Mouse (Mus musculus): Measurements from ENCODE around the gene Hes1. TPM values are rescaled to one million over a fixed set of nuclear protein-coding genes. Genes with fewer than 3 reads are reported as not detected.
"Not testable (repeated sequence)": the region's sequence is repeated elsewhere in the genome, so short reads cannot be mapped to it uniquely, and the experiment has no call there.

Gene Hes1
- polyA plus RNA-seq, 1 experiment: 0.19 TPM

- H3K36me3 ChIP-seq (ENCODE audit: control insufficient read depth): no peaks in the 10 kb centered on the region
- H3K9me3 ChIP-seq (ENCODE audit: control insufficient read depth, low read length): no peaks in the 10 kb centered on the region
- H3K27me3 ChIP-seq (ENCODE audit: control insufficient read depth): no peaks in the 10 kb centered on the region
- no peaks in the 10 kb centered on the region for H3K4me1 ChIP-seq (ENCODE audit: control insufficient read depth)
- TF ChIP-seq TAL1 (IDR thresholded peaks at IDR 0.05; ENCODE audit: low read length) (no peak), GATA1 (IDR thresholded peaks at IDR 0.05; ENCODE audit: low read length) (no peak)
- no peak overlapping the region for H3K4me3 ChIP-seq (replicated peaks)
These were observed 38.8 kb downstream of the Hes1 start for GRCm38 (mm10) chr16:30102982-30103381.

DNA sequence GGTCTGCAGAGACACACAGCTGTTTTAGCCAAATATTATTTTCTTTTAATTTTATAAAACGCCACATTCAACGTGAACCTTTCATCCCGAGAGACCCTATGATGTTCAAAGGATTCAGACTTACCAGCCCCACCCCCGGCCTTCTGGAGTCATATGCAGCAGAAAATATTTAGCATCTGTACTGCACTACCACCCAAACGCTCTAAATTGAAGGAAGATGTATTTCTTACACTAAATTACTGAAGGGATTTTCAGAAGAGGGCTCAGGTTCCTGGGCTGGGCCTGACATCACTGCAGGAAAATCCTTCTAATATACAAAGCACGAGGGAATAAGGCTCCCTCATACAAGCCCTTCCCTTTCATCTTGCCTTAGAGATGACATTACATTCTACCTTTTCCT is 39.3 kb downstream of the Hes1 start:
- Histone ChIP-seq H3K9me3 (ENCODE audit: control insufficient read depth, low read length) (no peaks in the 10 kb centered on the region), H3K4me3 (replicated peaks) (no peak overlapping the region), H3K27me3 (ENCODE audit: control insufficient read depth) (no peaks in the 10 kb centered on the region), H3K36me3 (ENCODE audit: control insufficient read depth) (no peaks in the 10 kb centered on the region), H3K4me1 (ENCODE audit: control insufficient read depth) (no peaks in the 10 kb centered on the region)
- no peak for TF ChIP-seq GATA1 (IDR thresholded peaks at IDR 0.05; ENCODE audit: low read length)
- TF ChIP-seq TAL1 (IDR thresholded peaks at IDR 0.05; ENCODE audit: low read length): no peak

GRCm38 (mm10) chr16:30104363-30104762 is 40.2 kb downstream of the Hes1 start:
- Histone ChIP-seq H3K9me3 (ENCODE audit: control insufficient read depth, low read length) (no peaks in the 10 kb centered on the region), H3K36me3 (ENCODE audit: control insufficient read depth) (no peaks in the 10 kb centered on the region), H3K27me3 (ENCODE audit: control insufficient read depth) (no peaks in the 10 kb centered on the region), H3K4me1 (ENCODE audit: control insufficient read depth) (no peaks in the 10 kb centered on the region), H3K4me3 (replicated peaks) (no peak overlapping the region)
- TF ChIP-seq GATA1 (IDR thresholded peaks at IDR 0.05; ENCODE audit: low read length): no peak
- TF ChIP-seq TAL1 (IDR thresholded peaks at IDR 0.05; ENCODE audit: low read length): no peak

GRCm38 (mm10) chr16:30105476-30105875 is 41.3 kb downstream of the Hes1 start:
- H3K9me3 ChIP-seq (ENCODE audit: control insufficient read depth, low read length): no peaks in the 10 kb centered on the region
- TF ChIP-seq TAL1 (IDR thresholded peaks at IDR 0.05; ENCODE audit: low read length) (no peak), GATA1 (IDR thresholded peaks at IDR 0.05; ENCODE audit: low read length) (no peak)

GRCm38 (mm10) chr16:30108167-30108566 is 44.0 kb downstream of the Hes1 start:
- H3K36me3 ChIP-seq (ENCODE audit: control insufficient read depth); H3K27me3 ChIP-seq (ENCODE audit: control insufficient read depth); H3K4me3 ChIP-seq (replicated peaks); H3K9me3 ChIP-seq (ENCODE audit: control insufficient read depth, low read length); H3K4me1 ChIP-seq (ENCODE audit: control insufficient read depth): not testable (repeated sequence)

More at GRCm38 (mm10) chr16:30105476-30105875, 41.3 kb downstream of the Hes1 start:
- no peak overlapping the region for H3K4me3 ChIP-seq (replicated peaks)
- H3K36me3 ChIP-seq (ENCODE audit: control insufficient read depth): no peaks in the 10 kb centered on the region
- H3K4me1 ChIP-seq (ENCODE audit: control insufficient read depth): no peaks in the 10 kb centered on the region
- no peaks in the 10 kb centered on the region for H3K27me3 ChIP-seq (ENCODE audit: control insufficient read depth)

- H3K9me3 ChIP-seq (ENCODE audit: control insufficient read depth, low read length): no peaks in the 10 kb centered on the region
- H3K27me3 ChIP-seq (ENCODE audit: control insufficient read depth): no peaks in the 10 kb centered on the region
- TF ChIP-seq GATA1 (IDR thresholded peaks at IDR 0.05; ENCODE audit: low read length) (no peak), TAL1 (IDR thresholded peaks at IDR 0.05; ENCODE audit: low read length) (no peak)
- no peaks in the 10 kb centered on the region for H3K4me1 ChIP-seq (ENCODE audit: control insufficient read depth)
- no peak overlapping the region for H3K4me3 ChIP-seq (replicated peaks)
- no peaks in the 10 kb centered on the region for H3K36me3 ChIP-seq (ENCODE audit: control insufficient read depth)
These were observed 46.3 kb downstream of the Hes1 start for GRCm38 (mm10) chr16:30110466-30110865.

- no peak overlapping the region for H3K4me3 ChIP-seq (replicated peaks)
These were observed 46.9 kb downstream of the Hes1 start for GRCm38 (mm10) chr16:30111069-30111468.

GRCm38 (mm10) chr16:30111566-30111965 is 47.4 kb downstream of the Hes1 start:
- no peaks in the 10 kb centered on the region for H3K27me3 ChIP-seq (ENCODE audit: control insufficient read depth)
- no peaks in the 10 kb centered on the region for H3K9me3 ChIP-seq (ENCODE audit: control insufficient read depth, low read length)
- no peaks in the 10 kb centered on the region for H3K4me1 ChIP-seq (ENCODE audit: control insufficient read depth)
- no peak for TF ChIP-seq GATA1 (IDR thresholded peaks at IDR 0.05; ENCODE audit: low read length)
- TF ChIP-seq TAL1 (IDR thresholded peaks at IDR 0.05; ENCODE audit: low read length): no peak
- H3K4me3 ChIP-seq (replicated peaks): no peak overlapping the region
- no peaks in the 10 kb centered on the region for H3K36me3 ChIP-seq (ENCODE audit: control insufficient read depth)

More at GRCm38 (mm10) chr16:30111069-30111468, 46.9 kb downstream of the Hes1 start:
- no peaks in the 10 kb centered on the region for H3K4me1 ChIP-seq (ENCODE audit: control insufficient read depth)
- H3K9me3 ChIP-seq (ENCODE audit: control insufficient read depth, low read length): no peaks in the 10 kb centered on the region
- no peaks in the 10 kb centered on the region for H3K36me3 ChIP-seq (ENCODE audit: control insufficient read depth)
- no peaks in the 10 kb centered on the region for H3K27me3 ChIP-seq (ENCODE audit: control insufficient read depth)
- TF ChIP-seq TAL1 (IDR thresholded peaks at IDR 0.05; ENCODE audit: low read length) (no peak), GATA1 (IDR thresholded peaks at IDR 0.05; ENCODE audit: low read length) (no peak)

GRCm38 (mm10) chr16:30113170-30113569 is 49.0 kb downstream of the Hes1 start:
- TF ChIP-seq TAL1 (IDR thresholded peaks at IDR 0.05; ENCODE audit: low read length): no peak
- TF ChIP-seq GATA1 (IDR thresholded peaks at IDR 0.05; ENCODE audit: low read length): no peak
- no peak overlapping the region for H3K4me3 ChIP-seq (replicated peaks)
- no peaks in the 10 kb centered on the region for H3K9me3 ChIP-seq (ENCODE audit: control insufficient read depth, low read length)
- H3K27me3 ChIP-seq (ENCODE audit: control insufficient read depth): no peaks in the 10 kb centered on the region
- no peaks in the 10 kb centered on the region for H3K36me3 ChIP-seq (ENCODE audit: control insufficient read depth)
- H3K4me1 ChIP-seq (ENCODE audit: control insufficient read depth): no peaks in the 10 kb centered on the region

DNA sequence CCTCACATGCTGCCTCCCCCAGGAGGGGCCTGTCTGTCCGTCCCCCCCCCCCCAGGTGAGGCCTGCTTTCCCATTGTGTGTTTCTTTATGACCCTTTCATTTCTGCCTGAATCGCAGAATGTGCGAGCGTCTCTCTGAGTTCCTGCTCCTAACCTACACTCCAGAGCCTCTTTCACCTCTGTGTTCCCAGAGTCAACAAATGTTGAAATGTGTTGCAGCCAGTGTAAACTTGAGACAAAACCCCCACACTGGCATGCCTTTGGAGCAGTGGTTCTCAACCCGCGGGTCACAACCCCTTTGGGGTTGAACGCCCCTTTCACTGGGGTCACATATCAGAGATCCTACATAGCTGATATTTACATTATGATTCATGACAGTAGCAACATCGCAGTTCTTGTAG is 49.6 kb downstream of the Hes1 start:
- Histone ChIP-seq H3K36me3 (ENCODE audit: control insufficient read depth) (no peaks in the 10 kb centered on the region), H3K27me3 (ENCODE audit: control insufficient read depth) (no peaks in the 10 kb centered on the region), H3K4me1 (ENCODE audit: control insufficient read depth) (no peaks in the 10 kb centered on the region), H3K9me3 (ENCODE audit: control insufficient read depth, low read length) (no peaks in the 10 kb centered on the region), H3K4me3 (replicated peaks) (no peak overlapping the region)
- TF ChIP-seq GATA1 (IDR thresholded peaks at IDR 0.05; ENCODE audit: low read length): no peak
- no peak for TF ChIP-seq TAL1 (IDR thresholded peaks at IDR 0.05; ENCODE audit: low read length)

Data from erythroblast, embryonic 14.5 days (primary cell).